Mouse (Mus musculus): ENCODE measurements around the gene Slc4a1. TPM values are rescaled to one million over a fixed set of nuclear protein-coding genes. Genes with fewer than 3 reads are reported as not detected.

The Slc4a1 gene
- total and polyA plus RNA-seq, 3 experiments = 1.1 to 596 (median 2.9) TPM

- no peak for TF ChIP-seq TAL1 (conservative IDR thresholded peaks at IDR 0.05; ENCODE audit: low read depth, low read length)
- no peak for TF ChIP-seq CTCF (IDR thresholded peaks at IDR 0.05; ENCODE audit: low read depth, low read length)
- no peak for TF ChIP-seq POLR2AphosphoS5 (IDR thresholded peaks at IDR 0.05; ENCODE audit: insufficient replicate concordance, low read depth, low read length)
- TF ChIP-seq GATA1 (IDR thresholded peaks at IDR 0.05; ENCODE audit: borderline replicate concordance, low read length) = no peak
- Histone ChIP-seq H3K4me3 (ENCODE audit: low read depth, low read length) (no peak overlapping the region; the same call in 1 of the 2 replicates), H3K36me3 (replicated peaks) (no peaks in the 10 kb centered on the region), H3K27me3 (ENCODE audit: insufficient read depth, low read length) (peaks cover 93% of the 10 kb centered on the region), H3K4me1 (ENCODE audit: insufficient read depth, low read depth, low read length) (peaks cover 77% of the 10 kb centered on the region), H3K9me3 (replicated peaks) (peaks cover 9% of the 10 kb centered on the region)
- no peak for DNase-seq (ENCODE audit: low spot score)
- ATAC-seq (ENCODE audit: extremely low read depth, insufficient number of reproducible peaks, low FRiP score, poor library complexity, severe bottlenecking) = no peak
Observed at GRCm38 (mm10) chr11:102372936-102373335, 6.9 kb upstream of the Slc4a1 start.

DNA sequence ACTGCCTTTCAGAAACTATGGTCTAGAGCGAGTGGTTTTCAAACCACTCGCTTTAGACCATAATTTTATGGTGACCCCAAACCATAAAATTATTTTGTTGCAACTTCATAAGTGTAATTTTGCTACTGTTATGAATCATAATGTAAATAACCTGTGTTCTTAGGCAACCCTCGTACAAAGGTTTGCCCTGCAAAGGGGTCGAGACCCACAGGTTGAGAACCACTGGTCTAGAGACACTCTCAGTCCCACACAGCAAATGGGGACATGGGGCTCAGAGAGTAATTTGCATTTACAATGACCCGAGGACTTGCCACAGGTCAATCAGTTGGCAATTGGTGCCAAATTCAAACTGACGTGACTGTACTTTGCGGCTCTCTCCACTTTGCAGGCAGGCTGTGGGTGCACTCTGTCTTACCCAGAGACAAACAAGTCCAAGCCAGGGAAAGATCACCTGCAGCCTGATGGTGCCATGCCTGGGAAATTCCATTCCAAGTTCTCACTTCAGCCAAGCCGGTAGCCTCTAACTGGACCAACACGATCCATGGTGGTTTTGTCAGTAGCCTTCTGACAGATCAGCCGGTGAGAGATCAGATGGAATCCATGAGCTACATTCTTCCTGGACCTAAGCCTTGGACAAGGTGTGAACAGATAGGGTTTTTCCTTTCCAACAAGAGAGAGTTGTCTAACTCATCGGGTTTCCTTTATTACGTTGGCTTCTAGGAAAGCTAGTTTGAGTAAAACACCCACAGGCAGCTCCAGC lies 6.1 kb upstream of the Slc4a1 start:
- Histone ChIP-seq H3K9me3 (replicated peaks) (peaks cover under 1% of the 10 kb centered on the region; the same call in 1 of the 2 replicates), H3K4me1 (ENCODE audit: insufficient read depth, low read depth, low read length) (peaks cover 76% of the 10 kb centered on the region), H3K36me3 (replicated peaks) (no peaks in the 10 kb centered on the region), H3K27me3 (ENCODE audit: insufficient read depth, low read length) (peaks cover 90% of the 10 kb centered on the region), H3K4me3 (ENCODE audit: low read depth, low read length) (no peak overlapping the region)
- DNase-seq (ENCODE audit: low spot score) = no peak
- ATAC-seq (ENCODE audit: extremely low read depth, insufficient number of reproducible peaks, low FRiP score, poor library complexity, severe bottlenecking) = no peak
- TF ChIP-seq TAL1 (conservative IDR thresholded peaks at IDR 0.05; ENCODE audit: low read depth, low read length) (no peak), CTCF (IDR thresholded peaks at IDR 0.05; ENCODE audit: low read depth, low read length) (no peak), POLR2AphosphoS5 (IDR thresholded peaks at IDR 0.05; ENCODE audit: insufficient replicate concordance, low read depth, low read length) (no peak), GATA1 (IDR thresholded peaks at IDR 0.05; ENCODE audit: borderline replicate concordance, low read length) (no peak), GATA2 (IDR thresholded peaks at IDR 0.05; ENCODE audit: borderline replicate concordance, low read depth, low read length) (no peak)

DNA sequence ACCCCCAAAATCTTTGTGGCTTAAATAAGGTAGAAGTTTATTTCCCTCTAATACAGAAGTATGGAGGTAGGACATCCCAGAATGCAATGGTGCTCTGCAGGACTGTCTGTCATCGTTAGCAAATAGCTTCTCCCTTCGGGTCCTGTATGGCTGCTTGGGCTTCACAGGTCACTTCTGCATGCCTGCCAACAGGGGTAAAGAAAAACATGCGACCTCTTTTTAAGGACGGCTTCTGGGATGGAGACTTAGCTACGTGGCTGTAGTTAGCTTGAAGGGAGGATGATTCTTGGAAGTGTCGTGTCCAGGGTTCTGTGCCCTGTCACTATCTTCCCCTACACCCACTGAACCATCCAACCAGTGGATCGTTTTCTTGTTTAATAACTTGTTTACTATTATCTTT lies 4.3 kb upstream of the Slc4a1 start:
- Histone ChIP-seq H3K4me3 (ENCODE audit: low read depth, low read length) (no peak overlapping the region), H3K9me3 (replicated peaks) (no peaks in the 10 kb centered on the region), H3K27me3 (ENCODE audit: insufficient read depth, low read length) (peaks cover 88% of the 10 kb centered on the region), H3K4me1 (ENCODE audit: insufficient read depth, low read depth, low read length) (peaks cover 73% of the 10 kb centered on the region), H3K36me3 (replicated peaks) (no peaks in the 10 kb centered on the region)
- no peak for ATAC-seq (ENCODE audit: extremely low read depth, insufficient number of reproducible peaks, low FRiP score, poor library complexity, severe bottlenecking)
- no peak for DNase-seq (ENCODE audit: low spot score)
- TF ChIP-seq CTCF (IDR thresholded peaks at IDR 0.05; ENCODE audit: low read depth, low read length) = no peak

DNA sequence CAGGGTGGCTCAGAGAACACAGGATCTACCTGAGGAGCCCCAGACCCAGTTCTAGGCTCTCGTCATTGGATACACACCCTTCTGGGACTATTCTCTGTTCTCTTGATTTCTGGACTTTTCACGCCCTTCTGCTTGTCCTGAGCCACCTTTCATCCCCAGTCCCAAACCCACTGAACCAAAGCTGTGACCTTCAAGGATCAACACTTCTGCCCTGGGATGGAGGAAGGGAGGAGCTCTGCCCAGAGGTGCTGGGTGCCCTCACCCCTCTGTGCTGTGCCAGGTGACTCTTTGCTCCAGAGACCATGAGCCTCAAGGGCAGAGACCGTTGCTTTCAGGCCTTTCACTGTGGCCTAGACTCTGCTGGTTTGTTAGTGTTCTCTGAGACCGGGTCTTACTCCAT lies 3.3 kb upstream of the Slc4a1 start:
- TF ChIP-seq GATA2 (IDR thresholded peaks at IDR 0.05; ENCODE audit: borderline replicate concordance, low read depth, low read length) = no peak
- TF ChIP-seq GATA1 (IDR thresholded peaks at IDR 0.05; ENCODE audit: borderline replicate concordance, low read length) = no peak
- no peak for TF ChIP-seq CTCF (IDR thresholded peaks at IDR 0.05; ENCODE audit: low read depth, low read length)
- no peak for TF ChIP-seq POLR2AphosphoS5 (IDR thresholded peaks at IDR 0.05; ENCODE audit: insufficient replicate concordance, low read depth, low read length)
- Histone ChIP-seq H3K4me3 (ENCODE audit: low read depth, low read length) (no peak overlapping the region), H3K9me3 (replicated peaks) (no peaks in the 10 kb centered on the region), H3K27me3 (ENCODE audit: insufficient read depth, low read length) (peaks cover 86% of the 10 kb centered on the region), H3K4me1 (ENCODE audit: insufficient read depth, low read depth, low read length) (peaks cover 74% of the 10 kb centered on the region), H3K36me3 (replicated peaks) (no peaks in the 10 kb centered on the region)
- no peak for ATAC-seq (ENCODE audit: extremely low read depth, insufficient number of reproducible peaks, low FRiP score, poor library complexity, severe bottlenecking)
- DNase-seq (ENCODE audit: low spot score) = no peak

DNA sequence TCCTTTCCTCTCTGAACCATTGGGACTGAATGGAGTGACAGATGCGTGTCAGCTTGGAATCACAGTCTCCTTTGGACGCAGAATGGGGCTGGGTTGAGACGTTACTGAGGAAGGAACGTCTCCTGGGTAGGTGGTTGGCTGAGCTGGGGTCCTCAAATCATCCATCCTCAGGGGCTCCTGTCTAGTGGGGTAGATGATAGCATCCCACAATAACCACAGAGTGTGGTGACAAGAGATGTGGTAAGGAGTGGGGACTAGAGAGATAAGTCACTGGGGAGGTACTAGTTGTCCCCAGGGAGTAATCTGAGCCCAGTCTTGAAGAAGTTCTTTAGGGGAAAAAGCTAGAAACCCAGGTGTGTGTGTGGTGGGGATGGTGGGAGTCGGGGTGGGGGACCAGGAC lies 2.3 kb upstream of the Slc4a1 start:
- no peaks in the 10 kb centered on the region for H3K9me3 ChIP-seq (replicated peaks)
- TF ChIP-seq GATA2 (IDR thresholded peaks at IDR 0.05; ENCODE audit: borderline replicate concordance, low read depth, low read length) (no peak), CTCF (IDR thresholded peaks at IDR 0.05; ENCODE audit: low read depth, low read length) (no peak), TAL1 (conservative IDR thresholded peaks at IDR 0.05; ENCODE audit: low read depth, low read length) (peak; percentile 81)
- peak; percentile 17; the same call in 1 of the 2 replicates for ATAC-seq (ENCODE audit: extremely low read depth, insufficient number of reproducible peaks, low FRiP score, poor library complexity, severe bottlenecking)
- H3K36me3 ChIP-seq (replicated peaks) = no peaks in the 10 kb centered on the region
- H3K4me1 ChIP-seq (ENCODE audit: insufficient read depth, low read depth, low read length) = peaks cover 74% of the 10 kb centered on the region
- peaks cover 78% of the 10 kb centered on the region for H3K27me3 ChIP-seq (ENCODE audit: insufficient read depth, low read length)
- no peak overlapping the region for H3K4me3 ChIP-seq (ENCODE audit: low read depth, low read length)
- peak; percentile 47 for DNase-seq (ENCODE audit: low spot score)

GRCm38 (mm10) chr11:102367504-102368280 lies 1.7 kb upstream of the Slc4a1 start:
- H3K4me3 ChIP-seq (ENCODE audit: low read depth, low read length) = no peak overlapping the region
- no peak for TF ChIP-seq TAL1 (conservative IDR thresholded peaks at IDR 0.05; ENCODE audit: low read depth, low read length)
- no peak for TF ChIP-seq GATA1 (IDR thresholded peaks at IDR 0.05; ENCODE audit: borderline replicate concordance, low read length)
- H3K9me3 ChIP-seq (replicated peaks) = no peaks in the 10 kb centered on the region

More at GRCm38 (mm10) chr11:102367504-102368280, 1.7 kb upstream of the Slc4a1 start:
- H3K36me3 ChIP-seq (replicated peaks) = no peaks in the 10 kb centered on the region
- DNase-seq (ENCODE audit: low spot score) (no peak), ATAC-seq (ENCODE audit: extremely low read depth, insufficient number of reproducible peaks, low FRiP score, poor library complexity, severe bottlenecking) (no peak)
- peaks cover 77% of the 10 kb centered on the region for H3K27me3 ChIP-seq (ENCODE audit: insufficient read depth, low read length)
- H3K4me1 ChIP-seq (ENCODE audit: insufficient read depth, low read depth, low read length) = peaks cover 74% of the 10 kb centered on the region
